Mouse (Mus musculus): ENCODE results near the gene Naa50. TPM values are rescaled to one million over a fixed set of nuclear protein-coding genes. Genes with fewer than 3 reads are reported as not detected.

Naa50 gene
- polyA plus RNA-seq, 1 experiment from 2014 or later = 83.2 TPM

Other genes starting within 250 kb of the Naa50 start
- 24.8 and 25.8 TPM in 2 replicates for gene Qtrt2, start 213.0 kb upstream of the Naa50 start, polyA plus RNA-seq (2016; fragmentation: Nextera tagmentation; extraction: Ambion mirVana)
- 0.64 and 0.91 TPM in 2 replicates for gene Zdhhc23, start 160.0 kb upstream of the Naa50 start, polyA plus RNA-seq (2016; fragmentation: Nextera tagmentation; extraction: Ambion mirVana)
- gene Gramd1c, start 76.5 kb upstream of the Naa50 start, polyA plus RNA-seq (2016; fragmentation: Nextera tagmentation; extraction: Ambion mirVana) = 2.0 and 3.4 TPM in 2 replicates
- 59.2 and 72.1 TPM in 2 replicates for gene Atp6v1a, start 125 bp upstream of the Naa50 start, polyA plus RNA-seq (2016; fragmentation: Nextera tagmentation; extraction: Ambion mirVana)
- 3.3 and 3.7 TPM in 2 replicates for gene Usf3, start 33.4 kb downstream of the Naa50 start, polyA plus RNA-seq (2016; fragmentation: Nextera tagmentation; extraction: Ambion mirVana)
- 0.51 and 1.1 TPM in 2 replicates for gene Sidt1, start 193.4 kb downstream of the Naa50 start, polyA plus RNA-seq (2016; fragmentation: Nextera tagmentation; extraction: Ambion mirVana)
- 16.8 and 27.6 TPM in 2 replicates for gene Spice1, start 207.3 kb downstream of the Naa50 start, polyA plus RNA-seq (2016; fragmentation: Nextera tagmentation; extraction: Ambion mirVana)